Mouse (Mus musculus): ENCODE data around the gene Yjefn3. TPM values are rescaled to one million over a fixed set of nuclear protein-coding genes. Genes with fewer than 3 reads are reported as not detected.
A peak's percentile ranks its signal among the peaks of the same experiment; 100 is the strongest.
"Not testable (repeated sequence)": the region's sequence is repeated elsewhere in the genome, so short reads cannot be mapped to it uniquely, and the experiment has no call there.

Yjefn3 gene
- total RNA-seq (2015) (3.1 TPM in 1 of 2 replicates, not detected in the other), total RNA-seq (2017) (not detected in 2 replicates)

DNA sequence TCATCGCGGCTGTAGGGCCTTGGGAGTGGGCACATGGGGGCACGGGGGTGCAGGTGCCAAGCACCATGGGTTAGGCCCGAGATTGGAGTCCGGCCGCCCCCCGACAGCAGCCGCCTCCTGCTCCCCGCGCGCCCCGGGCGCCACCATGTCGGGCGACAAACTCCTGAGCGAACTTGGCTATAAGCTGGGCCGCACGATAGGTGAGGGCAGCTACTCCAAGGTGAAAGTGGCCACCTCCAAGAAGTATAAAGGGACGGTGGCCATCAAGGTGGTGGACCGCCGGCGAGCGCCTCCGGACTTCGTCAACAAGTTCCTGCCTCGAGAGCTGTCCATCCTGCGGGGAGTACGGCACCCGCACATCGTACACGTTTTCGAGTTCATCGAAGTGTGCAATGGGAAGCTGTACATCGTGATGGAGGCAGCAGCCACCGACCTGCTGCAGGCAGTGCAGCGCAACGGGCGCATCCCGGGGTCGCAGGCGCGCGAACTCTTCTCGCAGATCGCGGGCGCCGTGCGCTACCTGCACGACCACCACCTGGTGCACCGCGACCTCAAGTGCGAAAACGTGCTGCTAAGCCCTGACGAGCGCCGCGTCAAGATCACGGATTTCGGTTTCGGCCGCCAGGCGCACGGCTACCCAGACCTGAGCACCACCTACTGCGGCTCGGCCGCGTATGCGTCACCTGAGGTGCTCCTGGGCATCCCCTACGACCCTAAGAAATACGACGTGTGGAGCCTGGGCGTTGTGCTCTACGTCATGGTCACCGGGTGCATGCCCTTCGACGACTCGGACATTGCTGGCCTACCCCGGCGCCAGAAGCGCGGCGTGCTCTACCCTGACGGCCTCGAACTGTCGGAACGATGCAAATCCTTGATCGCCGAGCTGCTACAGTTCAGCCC is at the start of gene Yjefn3, which contains the start of the genes Tssk6 and Ndufa13:
TSS of gene Yjefn3 (minus strand) at position 550 of the 900 bp plus-strand sequence.
TSS of gene Tssk6 (plus strand) at position 22 of the 900 bp plus-strand sequence.
TSS of gene Ndufa13 (minus strand) at position 396 of the 900 bp plus-strand sequence.
- ATAC-seq (ENCODE audit: poor library complexity, severe bottlenecking) = peak; percentile 14

DNA sequence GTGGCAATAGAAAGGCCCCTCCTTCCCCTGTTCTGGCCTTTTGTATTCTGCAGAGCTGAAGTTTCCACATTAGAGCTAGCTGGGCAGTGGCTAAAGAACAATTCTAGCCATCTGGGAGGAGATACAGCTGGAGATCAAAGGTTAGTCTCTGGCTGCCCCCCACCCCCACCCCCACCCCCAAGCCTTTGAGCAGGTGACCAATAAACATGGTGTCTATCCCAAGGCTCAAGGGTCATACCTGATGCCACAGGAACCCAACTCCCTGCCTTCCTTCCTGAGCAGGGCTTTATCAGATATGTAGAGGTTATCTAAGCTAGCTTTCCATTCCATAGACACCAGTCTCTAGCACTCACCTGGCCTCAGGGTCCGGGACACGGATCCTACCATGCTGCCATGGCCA is 47.8 kb upstream of the Yjefn3 start:
- no peak for ATAC-seq (ENCODE audit: poor library complexity, severe bottlenecking)

DNA sequence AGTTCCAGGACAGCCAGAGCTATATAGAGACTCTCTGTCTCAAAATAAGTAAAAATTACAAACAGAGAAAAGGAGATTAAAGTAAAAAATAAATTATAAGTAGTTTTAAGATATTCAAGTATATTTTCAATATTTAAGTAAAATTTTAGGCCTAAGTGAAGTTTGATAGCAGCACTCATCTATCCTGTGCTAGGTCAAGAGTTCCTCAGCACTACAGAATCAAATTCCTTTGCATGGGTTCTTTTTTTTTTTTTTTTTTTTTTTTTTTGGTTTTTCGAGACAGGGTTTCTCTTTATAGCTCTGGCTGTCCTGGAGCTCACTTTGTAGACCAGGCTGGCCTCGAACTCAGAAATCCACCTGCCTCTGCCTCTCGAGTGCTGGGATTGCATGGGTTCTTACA is 40.0 kb upstream of the Yjefn3 start:
- not testable (repeated sequence) for ATAC-seq (ENCODE audit: poor library complexity, severe bottlenecking)

DNA sequence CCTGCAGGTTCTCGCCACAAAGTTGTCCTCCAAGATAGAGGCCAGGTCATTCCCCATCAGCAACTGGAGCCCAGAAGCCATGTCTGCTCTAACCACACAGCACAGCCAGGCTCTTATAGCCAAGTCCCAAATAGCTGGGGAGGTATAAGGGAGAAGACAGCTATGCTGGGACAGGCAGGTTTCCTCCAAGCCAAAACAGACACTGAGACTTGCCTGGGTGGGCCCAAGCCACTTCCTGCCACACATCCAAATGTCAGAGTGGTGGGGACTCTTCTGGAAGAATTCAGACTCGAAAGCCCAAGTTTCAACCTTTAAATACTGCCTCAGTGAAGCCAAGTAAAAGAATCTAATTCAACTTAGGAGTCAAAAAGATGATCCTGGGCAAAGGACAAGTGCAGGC is 37.9 kb upstream of the Yjefn3 start:
- no peak for ATAC-seq (ENCODE audit: poor library complexity, severe bottlenecking)

DNA sequence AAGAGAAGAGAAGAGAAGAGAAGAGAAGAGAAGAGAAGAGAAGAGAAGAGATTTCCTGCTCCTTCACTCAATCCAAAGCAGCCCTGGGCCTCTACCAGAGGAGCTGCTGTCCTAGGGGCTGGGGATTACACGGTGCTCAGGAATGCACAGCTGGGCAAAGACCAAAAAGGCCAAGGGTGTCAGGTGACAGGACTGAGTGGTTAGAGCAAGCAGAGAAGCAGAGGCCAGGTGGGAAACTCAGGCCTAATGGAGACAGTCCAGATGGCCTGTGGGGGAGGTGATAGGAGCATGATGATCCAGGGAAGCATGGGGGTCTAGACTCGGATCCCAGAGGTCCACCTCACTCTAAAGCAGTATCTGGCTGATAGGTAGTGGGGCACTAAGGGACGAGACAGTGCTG is 37.1 kb upstream of the Yjefn3 start:
- no peak for ATAC-seq (ENCODE audit: poor library complexity, severe bottlenecking)

DNA sequence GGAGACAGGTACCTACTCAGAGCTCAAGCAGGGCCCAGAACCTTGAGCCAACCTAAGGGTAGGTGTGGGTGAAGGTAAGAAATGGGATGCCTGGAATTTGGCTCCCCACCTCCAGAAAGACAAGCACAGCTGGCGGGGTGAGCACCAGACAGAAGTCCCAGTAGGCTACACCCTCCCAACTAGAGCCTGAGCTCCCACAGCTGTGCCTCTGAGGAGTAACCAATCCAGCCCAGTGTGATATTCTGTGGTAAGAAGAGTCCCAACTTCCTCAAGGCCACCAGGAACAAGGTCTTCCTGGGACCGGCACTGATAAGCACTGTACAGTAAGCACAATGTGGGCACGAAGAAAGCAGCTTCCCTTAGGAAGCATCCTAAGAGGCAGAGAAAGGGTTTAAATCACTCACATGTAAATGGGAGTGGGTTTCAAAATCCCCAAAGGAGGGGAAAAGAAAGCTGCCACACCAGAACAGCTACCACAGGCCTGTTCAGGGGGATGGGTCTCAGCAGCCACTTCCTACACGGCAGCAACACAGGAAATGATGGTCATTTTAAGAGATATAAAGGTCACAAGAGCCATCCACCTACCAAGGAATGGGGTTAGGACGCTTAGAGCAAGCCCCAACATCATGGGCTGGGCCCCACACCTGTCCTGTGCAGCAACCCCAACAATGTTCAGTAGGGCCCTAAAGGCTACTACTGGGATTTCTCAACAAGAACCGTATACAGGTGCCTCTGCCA is 35.9 kb upstream of the Yjefn3 start:
- ATAC-seq (ENCODE audit: poor library complexity, severe bottlenecking) = peak; percentile 51

DNA sequence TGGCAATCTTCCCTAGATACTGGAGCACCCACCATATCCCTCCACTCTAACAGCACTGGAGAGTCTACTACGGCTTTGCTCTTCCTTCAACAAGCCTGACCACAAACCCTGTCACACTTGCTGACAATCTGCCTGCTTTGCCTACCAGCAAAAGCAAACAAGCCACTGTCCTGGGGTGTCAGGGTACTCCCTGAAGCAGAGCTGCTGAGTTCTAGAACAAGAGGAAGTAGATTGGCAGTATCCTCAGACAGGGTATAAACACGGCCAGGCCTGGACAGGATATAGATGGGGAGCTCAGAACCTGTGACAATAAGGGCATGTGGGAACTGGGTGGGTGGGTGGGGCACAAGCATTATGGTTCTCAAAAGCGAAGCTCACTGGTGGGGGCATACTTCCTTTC is 35.0 kb upstream of the Yjefn3 start:
- peak; percentile 39 for ATAC-seq (ENCODE audit: poor library complexity, severe bottlenecking)

DNA sequence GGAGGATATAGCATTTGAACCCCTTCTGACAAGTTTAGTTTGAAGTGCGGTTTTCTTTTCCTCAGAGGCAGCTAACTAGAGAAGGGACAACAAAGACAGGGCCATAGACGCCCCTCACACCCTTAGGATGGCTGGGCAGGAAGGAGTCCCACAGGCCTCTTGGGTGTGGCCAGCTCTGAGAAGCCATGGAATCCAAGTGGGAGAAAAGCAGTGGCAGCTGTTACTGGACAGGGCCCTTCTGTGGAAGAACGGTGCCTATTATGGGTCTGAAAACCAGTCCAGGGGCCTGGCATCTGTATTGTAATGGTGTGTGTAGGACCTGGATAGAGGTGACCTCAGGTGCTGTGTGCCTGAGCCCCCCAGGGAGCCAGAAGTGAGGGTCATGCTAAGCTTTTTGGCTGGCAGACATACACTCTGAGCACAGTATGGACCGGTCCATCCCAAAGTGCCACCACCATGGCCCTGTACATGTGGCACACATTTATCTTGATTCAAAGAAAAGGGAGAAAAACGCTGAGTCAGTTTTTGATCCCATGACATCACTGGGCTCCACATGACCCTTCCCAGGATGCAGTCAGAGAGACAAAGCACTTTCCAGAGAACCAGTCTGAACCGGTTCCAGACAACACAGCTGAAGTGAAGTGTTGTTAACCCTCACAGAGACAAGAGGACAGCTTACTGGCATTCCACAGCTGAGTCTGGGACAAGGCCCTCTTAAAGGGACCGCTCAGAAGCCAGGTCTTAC is 33.7 kb upstream of the Yjefn3 start:
- no peak for ATAC-seq (ENCODE audit: poor library complexity, severe bottlenecking)

DNA sequence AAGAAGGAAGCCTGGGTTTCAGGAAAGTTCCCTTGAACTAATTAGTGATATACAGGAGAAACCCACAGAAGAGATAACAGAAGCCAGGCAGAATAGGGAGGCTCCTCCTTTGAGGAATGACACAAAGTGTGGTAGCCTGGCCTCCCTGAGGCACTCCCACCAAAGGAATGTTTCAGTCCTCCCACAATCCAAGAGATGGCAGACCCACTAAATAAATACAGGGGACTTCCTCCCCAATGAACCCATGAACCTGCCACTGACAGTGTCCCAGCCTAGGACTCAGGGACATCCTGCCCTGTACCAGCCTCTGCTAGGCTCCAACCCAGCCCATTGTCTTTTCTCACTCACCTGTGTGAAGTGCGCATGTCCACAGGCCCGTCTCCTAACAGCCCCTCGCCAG is 32.9 kb upstream of the Yjefn3 start:
- no peak for ATAC-seq (ENCODE audit: poor library complexity, severe bottlenecking)

DNA sequence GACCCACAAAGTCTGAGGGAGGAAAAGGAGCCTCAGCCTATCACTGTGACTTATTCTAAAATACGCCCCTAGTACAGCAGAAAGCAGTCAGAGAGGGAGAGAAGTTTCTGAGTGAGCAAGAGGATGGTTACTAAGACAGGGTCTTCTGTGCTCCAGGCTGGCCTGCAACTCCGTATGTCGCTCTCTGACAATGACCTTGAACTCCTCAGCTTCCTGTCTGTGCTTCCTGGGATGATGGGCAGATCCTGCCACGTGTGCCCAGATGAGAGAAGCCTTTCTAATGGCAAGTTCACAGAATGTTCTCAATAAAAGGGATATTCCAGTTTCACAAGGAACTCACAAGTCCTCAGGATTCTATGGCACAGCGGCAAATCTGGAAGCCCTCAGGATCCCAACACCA is 32.1 kb upstream of the Yjefn3 start:
- no peak for ATAC-seq (ENCODE audit: poor library complexity, severe bottlenecking)

DNA sequence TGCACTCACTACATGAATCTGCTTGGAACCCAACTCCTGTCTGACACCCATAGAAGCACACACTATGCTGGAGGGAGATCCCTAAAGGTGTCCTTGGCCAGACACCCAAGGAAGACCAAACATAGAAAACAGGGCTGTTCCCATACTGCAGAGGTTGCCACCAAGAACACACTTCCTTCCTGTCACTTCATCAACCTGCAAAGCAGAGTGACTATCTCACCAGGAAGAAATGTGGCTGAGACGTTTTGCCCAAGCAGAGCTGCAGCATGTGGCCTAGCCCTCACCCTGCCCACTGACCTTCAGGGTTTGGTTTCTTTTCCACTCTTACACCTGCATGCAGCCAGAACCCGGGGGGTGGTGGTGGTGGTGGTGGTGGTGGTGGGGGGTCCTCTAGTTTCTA is 31.3 kb upstream of the Yjefn3 start:
- ATAC-seq (ENCODE audit: poor library complexity, severe bottlenecking) = peak; percentile 26; the same call in 1 of the 2 replicates

DNA sequence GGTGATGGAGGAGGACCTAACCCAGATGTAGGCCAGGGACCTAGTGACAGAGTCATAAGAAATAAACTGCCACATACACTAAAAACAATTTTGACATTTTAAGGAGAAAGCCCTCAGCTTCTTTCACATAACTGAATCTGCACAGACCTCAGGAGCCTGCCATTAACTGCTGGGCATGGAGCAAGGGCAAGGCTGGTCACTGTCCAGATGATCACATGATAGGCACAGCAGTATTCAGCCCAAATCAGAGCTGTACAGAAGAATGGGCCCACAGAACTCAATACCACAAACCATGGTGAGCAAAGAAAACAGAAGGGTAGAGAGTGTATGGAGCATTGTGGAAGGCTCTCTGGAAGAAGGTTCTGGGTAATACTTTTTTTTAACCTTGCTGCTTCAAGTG is 24.4 kb upstream of the Yjefn3 start:
- ATAC-seq (ENCODE audit: poor library complexity, severe bottlenecking) = no peak

DNA sequence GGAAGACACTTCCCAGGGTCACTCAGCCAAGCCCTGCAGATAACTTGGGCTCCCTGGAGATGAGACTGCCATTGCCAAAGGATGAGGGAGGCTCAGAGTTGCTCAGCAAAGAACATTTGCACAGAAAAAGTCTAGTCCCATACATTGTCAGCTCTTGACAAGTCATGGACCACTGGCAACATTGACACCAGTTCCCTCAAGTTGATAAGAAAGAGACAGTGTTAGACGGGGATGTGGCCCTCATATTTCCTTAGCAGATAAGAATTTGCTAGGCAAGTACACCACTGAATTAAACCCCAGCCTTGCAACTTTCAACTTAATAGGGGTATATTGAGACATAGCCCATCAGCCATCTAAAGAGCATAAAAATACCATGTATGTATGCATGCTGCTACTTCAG is 21.5 kb upstream of the Yjefn3 start:
- no peak for ATAC-seq (ENCODE audit: poor library complexity, severe bottlenecking)

DNA sequence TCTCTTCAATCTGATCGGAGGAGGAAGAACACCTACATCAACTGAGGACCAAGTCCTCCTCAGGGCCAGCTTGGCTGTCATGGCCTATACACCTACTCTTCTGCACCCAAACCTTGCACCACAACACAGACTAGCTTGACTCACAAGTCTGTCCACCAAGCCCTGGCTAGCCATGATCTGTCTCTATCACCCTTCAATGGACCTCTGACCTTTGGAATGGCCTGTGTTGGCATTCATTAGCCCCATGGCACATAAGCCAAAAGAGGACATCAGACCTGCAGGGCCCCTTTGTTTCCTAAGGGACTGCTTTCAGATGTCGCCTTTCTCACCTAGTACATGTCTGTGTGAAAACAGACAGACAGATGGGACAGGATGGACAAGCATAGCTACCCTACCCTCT is 18.6 kb upstream of the Yjefn3 start:
- no peak for ATAC-seq (ENCODE audit: poor library complexity, severe bottlenecking)

DNA sequence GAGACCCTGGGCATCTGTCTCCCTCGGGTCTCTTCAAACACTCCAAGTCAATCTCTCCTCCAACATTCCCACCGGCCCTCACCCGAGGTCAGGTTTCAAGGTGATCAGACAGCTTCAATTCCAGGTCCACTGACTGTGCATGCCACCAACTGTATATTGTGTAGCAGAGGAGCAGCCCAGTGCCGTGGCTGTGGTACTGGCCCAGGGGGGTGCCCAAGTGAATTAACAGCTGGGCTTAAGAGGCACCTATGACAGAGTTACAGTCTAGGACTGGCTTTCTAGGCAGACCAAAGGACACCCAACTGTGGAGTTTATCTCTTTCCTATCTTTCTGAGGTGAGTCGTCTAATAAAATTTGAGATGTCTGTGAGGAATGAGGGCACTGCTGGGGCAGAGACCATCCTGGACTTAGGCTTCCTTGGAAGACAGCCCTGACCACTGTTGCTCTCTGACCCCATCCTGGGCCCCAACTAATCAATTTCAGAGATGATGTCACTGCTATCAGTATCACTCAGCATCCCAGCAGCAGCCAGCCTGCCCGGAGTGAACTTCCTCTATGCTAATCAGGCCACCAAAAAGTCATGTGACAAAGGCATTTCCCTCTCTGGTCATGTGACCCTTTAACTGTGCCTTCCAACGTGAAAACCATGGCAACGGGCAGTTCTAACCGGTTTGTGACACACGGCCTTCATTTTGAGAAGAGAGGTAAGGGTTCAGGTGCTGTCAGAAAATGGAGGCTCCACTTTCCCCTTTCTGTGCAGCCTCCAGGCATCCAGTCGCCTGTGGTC is 17.6 kb upstream of the Yjefn3 start:
- ATAC-seq (ENCODE audit: poor library complexity, severe bottlenecking) = peak; percentile 80

DNA sequence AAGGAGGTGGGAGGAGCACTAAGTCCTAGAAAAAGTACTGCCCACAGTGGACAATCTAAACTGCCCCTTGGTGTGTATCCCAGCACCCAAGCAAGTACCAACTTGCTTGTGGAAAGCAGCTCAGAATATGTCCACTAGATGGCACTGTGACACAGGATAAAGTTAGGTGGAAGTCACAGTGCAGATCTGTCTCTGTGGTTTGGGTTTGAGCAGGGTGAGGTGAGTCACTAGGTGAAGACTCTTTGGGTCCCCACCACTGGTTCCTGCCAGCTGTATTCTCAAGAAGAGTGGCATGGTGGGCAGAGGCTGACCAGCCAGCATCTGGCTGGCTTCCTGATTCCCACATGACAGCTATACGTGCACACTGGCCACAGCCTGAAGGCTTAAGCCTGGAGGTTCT is 16.5 kb upstream of the Yjefn3 start:
- ATAC-seq (ENCODE audit: poor library complexity, severe bottlenecking) = peak; percentile 77

DNA sequence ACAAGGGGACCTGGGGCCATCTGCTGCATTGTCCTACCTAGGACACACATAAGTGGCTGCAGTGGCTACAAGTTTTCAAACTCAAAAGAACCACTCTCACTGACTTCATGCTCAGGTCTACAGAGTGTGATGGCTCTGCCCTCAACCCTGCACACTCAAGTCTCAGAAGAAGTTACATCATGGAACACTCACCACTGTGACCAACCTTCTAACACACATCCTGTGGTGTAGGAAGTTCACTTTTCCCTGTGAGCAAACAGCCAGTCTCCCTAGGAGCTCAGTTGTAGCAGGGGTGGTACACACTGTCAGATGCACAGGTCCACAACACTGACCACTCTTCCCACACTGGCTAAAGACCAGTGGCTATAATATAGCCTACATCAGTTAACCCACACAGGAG is 16.0 kb upstream of the Yjefn3 start:
- ATAC-seq (ENCODE audit: poor library complexity, severe bottlenecking) = 0 out of 2 replicates have a peak, but pooled peaks have one; percentile 3

DNA sequence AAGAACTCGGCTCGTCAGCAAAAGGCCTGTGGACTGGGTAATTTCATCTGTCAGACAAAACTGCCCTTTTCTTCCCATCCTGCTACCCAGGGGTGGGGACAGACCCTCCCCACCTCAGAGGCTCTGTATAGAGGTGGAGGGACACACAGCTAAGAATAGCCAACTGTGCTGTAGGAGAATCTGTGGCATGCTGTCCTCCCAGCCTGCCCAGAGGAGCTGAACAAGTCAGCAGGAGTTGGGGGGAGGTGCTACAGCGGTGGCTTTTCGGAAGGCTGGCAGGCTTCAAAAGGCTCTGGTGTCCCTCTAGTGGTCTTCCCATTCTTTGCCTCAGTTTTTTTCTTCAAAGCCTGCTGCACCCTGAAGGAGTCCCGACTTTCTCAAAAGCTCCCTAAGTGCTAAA is 13.2 kb upstream of the Yjefn3 start:
- ATAC-seq (ENCODE audit: poor library complexity, severe bottlenecking) = no peak

DNA sequence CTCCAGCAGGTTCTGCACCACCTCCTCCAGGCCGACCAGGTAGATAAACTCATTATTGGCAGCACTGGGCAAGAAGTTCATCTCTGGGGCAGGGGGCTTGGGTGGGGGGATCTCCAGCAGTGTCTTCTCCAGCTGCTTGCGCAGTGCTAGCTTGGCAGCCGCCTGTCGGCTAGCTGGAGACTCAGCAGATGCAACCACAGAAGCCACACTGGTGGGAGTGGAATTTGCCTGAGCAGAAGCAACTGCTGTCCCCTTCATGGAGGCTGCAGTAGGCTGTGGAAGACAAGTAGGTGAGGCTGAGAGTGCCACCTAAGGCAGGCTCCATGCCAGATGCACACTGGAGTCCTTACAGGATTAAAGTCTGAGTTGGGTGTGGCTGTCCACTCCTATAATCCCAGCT is 12.0 kb upstream of the Yjefn3 start:
- ATAC-seq (ENCODE audit: poor library complexity, severe bottlenecking) = no peak

DNA sequence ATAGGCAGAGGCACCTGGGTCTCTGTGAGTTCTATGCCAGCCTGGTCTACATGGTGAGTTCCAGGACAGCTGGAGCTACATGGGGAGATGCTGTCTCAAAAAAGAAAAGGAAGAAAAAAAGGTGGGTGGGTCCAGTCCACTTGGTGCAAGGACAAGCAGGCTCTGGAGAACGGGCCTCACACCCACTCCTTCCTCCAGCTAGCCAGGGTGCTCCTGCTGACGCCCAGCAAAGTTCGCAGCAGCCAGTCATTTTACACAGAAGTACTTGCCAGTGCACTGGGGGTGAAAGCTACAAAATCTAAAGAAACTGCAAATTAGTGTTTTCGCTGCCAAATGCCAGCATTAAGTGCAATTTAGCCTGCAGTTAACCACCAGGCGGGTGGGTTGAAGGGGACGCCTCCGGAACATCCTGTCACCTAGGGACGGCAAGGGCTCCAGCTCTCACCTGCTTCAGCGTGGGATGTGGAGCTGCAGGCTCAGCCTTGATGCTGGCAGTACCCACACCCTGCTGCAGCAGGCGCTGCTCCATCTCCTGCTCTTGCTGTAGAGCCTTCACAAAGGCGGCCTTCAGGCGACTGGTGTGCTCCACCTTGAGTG is 10.1 kb upstream of the Yjefn3 start:
- ATAC-seq (ENCODE audit: poor library complexity, severe bottlenecking) = no peak

Measured in megakaryocyte, adult 5-6 weeks (primary cell).